Mouse (Mus musculus) hindbrain, embryonic 10.5 days (tissue): ENCODE results near the gene Stag3. TPM values are rescaled to one million over a fixed set of nuclear protein-coding genes. Genes with fewer than 3 reads are reported as not detected.

Experiments used
- DNase-seq: peaks from one replicate; pipeline ENCODE4 v3.0.0-alpha.2; 2017; ENCODE audit warnings: low spot score
- H3K27ac ChIP-seq: fragments of 300-500 bp; sonication (generic); 2 replicates; pipeline ENCODE4 v1.5.1; 2016; ENCODE audit warnings: mild to moderate bottlenecking, moderate library complexity
- H3K27me3 ChIP-seq: fragments of 300-500 bp; sonication (generic); 2 replicates; pipeline ENCODE4 v1.6.1; 2016; ENCODE audit warnings: mild to moderate bottlenecking; ENCODE audit not compliant: poor library complexity, insufficient read depth, severe bottlenecking
- H3K36me3 ChIP-seq: fragments of 300-500 bp; sonication (generic); 2 replicates; pipeline ENCODE4 v1.6.1; 2016; ENCODE audit warnings: mild to moderate bottlenecking, moderate library complexity
- H3K4me1 ChIP-seq: fragments of 300-500 bp; sonication (generic); replicated peaks from 2 replicates; pipeline ENCODE4 v1.6.1; 2016; ENCODE audit warnings: mild to moderate bottlenecking
- H3K4me3 ChIP-seq: fragments of 300-500 bp; sonication (generic); 2 replicates; pipeline ENCODE4 v1.5.1; 2016; ENCODE audit warnings: mild to moderate bottlenecking, moderate library complexity
- H3K9me3 ChIP-seq: fragments of 300-500 bp; sonication (generic); 2 replicates; pipeline ENCODE4 v1.6.1; 2016; ENCODE audit warnings: mild to moderate bottlenecking, moderate library complexity
- WGBS: fragments of 180-500 bp; shearing (Covaris S2); methylation state at CpG from one replicate; pipeline ENCODE4 v1.1.7; 2016; 5-methylcytosine and 5-hydroxymethylcytosine counted together
- polyA plus RNA-seq: library from polyadenylated mRNA; unstranded; fragments of >200 nt; fragmentation: Nextera tagmentation; extraction: Ambion mirVana; gene quantifications from 2 replicates; pipeline ENCODE4 v1.2.1, GENCODE M21; 2016

Stag3 gene
- polyA plus RNA-seq, 1 experiment from 2014 or later: 3.9 TPM

GRCm38 (mm10) chr5:138258993-138259392 lies 21.0 kb upstream of the Stag3 start:
- DNase-seq: no peak
- no peaks in the 10 kb centered on the region for H3K9me3 ChIP-seq
- 79% methylated on average over 7 of the region's 7 CpGs for WGBS
- no peak overlapping the region for H3K27ac ChIP-seq
- H3K4me1 ChIP-seq: peaks cover 47% of the 10 kb centered on the region
- H3K36me3 ChIP-seq: peaks cover 56% of the 10 kb centered on the region
- H3K27me3 ChIP-seq: no peaks in the 10 kb centered on the region
- no peak overlapping the region for H3K4me3 ChIP-seq

GRCm38 (mm10) chr5:138260051-138260450 lies 20.0 kb upstream of the Stag3 start:
- no peaks in the 10 kb centered on the region for H3K9me3 ChIP-seq
- no peaks in the 10 kb centered on the region for H3K27me3 ChIP-seq
- H3K4me1 ChIP-seq: peaks cover 53% of the 10 kb centered on the region
- H3K4me3 ChIP-seq: no peak overlapping the region
- no peak for DNase-seq
- peaks cover 56% of the 10 kb centered on the region for H3K36me3 ChIP-seq
- H3K27ac ChIP-seq: no peak overlapping the region
- WGBS: 77% methylated on average over 10 of the region's 10 CpGs

DNA sequence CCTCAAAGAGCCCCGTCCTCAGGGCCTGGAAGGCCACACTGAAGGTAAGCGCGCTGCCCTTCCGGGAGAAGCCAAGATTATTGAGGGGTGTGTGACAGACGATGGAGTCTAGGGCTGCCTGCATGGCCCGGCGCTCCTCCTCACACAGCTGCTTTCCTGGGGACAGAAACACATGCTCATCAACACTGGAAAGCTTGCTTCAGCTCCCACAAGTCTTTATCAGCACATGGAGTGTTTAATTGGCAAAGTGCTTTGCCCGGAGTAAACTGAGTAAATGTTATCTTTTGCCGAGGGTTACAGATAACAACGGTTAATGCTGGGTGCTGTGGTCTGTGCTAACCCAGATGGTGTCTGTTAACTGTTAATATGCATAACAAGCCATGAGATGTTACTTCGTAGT lies 19.2 kb upstream of the Stag3 start:
- WGBS: 94% methylated on average over 11 of the region's 11 CpGs

DNA sequence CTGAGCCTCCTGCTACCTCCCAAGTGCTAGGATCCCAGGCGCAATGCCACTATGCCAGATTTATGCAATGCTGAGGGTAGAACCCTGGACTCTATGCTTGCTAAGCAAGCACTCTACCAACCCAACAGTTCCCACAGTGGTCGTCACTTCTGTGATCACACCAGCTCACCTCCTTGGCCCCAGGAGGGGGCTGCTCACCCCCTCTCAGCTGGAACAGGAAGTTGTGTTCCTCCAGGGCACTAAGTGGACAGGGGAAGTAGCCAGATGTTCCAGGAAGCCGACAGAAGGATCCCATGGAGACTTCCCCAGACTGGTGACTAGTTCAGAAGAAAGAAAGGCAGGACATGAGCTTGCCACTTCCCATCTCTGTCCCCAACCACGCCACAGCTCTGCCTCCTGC lies 18.0 kb upstream of the Stag3 start:
- H3K36me3 ChIP-seq: peaks cover 71% of the 10 kb centered on the region

More for the DNA sequence above, 19.2 kb upstream of the Stag3 start:
- Histone ChIP-seq H3K4me1 (peaks cover 52% of the 10 kb centered on the region), H3K36me3 (peaks cover 60% of the 10 kb centered on the region), H3K4me3 (no peak overlapping the region), H3K9me3 (no peaks in the 10 kb centered on the region), H3K27ac (no peak overlapping the region), H3K27me3 (no peaks in the 10 kb centered on the region)
- DNase-seq: no peak

DNA sequence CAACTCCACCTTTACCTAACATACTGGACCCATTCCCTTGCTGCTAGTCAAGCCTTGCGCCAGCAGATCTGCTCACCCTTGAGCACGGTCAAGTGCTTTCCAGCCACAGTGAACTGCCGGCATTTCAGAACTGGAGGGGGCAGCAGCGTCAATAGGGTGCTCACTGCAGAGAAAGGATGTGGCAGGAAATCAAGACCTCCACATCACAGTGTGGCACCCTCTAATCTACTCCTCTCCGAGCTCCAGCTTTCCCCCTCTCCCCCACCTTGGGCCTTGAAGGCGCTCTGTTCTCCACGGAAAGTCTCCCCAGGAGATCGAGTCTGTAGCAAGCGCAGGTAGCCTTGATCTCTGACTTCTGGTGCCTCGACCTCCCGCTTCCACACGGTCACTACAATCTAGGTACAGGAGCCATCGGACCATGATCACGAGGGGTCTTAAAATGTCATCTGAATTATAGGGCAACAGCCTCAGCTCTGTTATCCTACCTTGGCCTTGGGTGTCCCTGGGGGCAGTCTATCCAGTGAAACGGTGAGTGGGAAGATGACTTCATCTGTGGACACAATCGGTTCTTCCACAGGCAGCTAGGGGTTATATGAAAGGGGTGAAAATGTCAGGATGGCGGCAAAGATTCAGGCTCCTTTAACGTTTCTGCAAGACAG lies 17.3 kb upstream of the Stag3 start:
- Histone ChIP-seq H3K27ac (peak overlapping the region; percentile 89), H3K36me3 (peaks cover 69% of the 10 kb centered on the region), H3K9me3 (no peaks in the 10 kb centered on the region), H3K4me3 (peak overlapping the region; percentile 83), H3K4me1 (peaks cover 42% of the 10 kb centered on the region), H3K27me3 (no peaks in the 10 kb centered on the region)
- WGBS: 68% methylated on average over 18 of the region's 18 CpGs
- DNase-seq: no peak

More for the DNA sequence above, 18.0 kb upstream of the Stag3 start:
- no peak for DNase-seq
- Histone ChIP-seq H3K9me3 (no peaks in the 10 kb centered on the region), H3K4me3 (peak overlapping the region; percentile 83), H3K27me3 (no peaks in the 10 kb centered on the region), H3K4me1 (peaks cover 42% of the 10 kb centered on the region), H3K27ac (no peak overlapping the region)
- WGBS: 84% methylated on average over 4 of the region's 4 CpGs

DNA sequence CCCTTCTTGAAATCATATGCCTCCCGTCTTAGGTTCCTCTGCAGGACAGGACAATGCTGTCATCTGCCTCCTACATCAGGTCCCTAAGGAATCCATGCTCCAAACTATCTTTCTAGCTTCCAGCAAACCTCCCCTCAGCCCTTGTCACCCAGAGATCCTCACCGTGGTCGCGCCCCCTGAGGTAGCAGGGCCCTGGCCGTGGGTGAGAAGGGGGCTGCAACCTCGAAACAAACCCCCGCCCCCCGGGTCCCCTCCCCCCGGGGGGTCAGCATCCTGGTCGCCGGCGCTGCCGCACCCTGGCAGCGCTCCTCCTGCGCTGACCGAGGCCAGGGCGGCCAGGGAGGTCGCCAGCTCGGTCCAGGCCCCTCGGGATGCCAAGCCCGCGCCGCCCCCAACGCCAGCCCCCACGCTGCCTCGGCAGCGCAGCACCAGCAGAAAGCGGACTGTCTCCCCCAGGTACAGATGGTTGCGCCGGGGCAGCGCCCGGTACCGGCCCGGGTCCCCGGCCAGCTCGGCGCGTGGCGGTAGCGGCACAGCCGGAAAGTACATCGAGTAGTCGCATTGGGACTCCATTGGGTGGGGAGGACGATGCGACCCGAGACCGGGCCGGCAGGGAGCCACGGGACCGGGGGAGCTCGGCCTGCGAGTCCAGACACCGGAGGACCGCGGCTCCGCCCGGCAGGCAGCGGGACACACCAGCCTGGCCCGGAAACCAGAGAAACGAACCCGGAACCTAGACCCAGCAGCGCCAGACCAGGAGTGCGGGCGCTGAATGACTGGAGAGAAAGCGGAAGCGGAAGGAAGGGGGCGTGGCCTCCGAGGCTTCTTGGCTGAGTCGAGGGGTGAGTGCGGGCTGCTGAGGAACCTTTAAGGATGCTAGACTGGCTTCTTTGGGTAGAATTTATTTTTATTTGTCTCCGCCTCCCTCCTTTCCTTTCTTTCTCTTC lies 16.5 kb upstream of the Stag3 start, which contains the start of gene BC037034:
Gene BC037034 (minus strand): TSS at position 774 of the 947 bp plus-strand sequence.
- no peaks in the 10 kb centered on the region for H3K27me3 ChIP-seq
- DNase-seq: peak; percentile 90
- H3K27ac ChIP-seq: peak within 1 kb of the TSS; percentile 89
- peaks cover 42% of the 10 kb centered on the region for H3K4me1 ChIP-seq
- peak within 1 kb of the TSS; percentile 83 for H3K4me3 ChIP-seq
- H3K36me3 ChIP-seq: peaks cover 62% of the 10 kb centered on the region
- WGBS: under 1% methylated on average over 66 of the region's 71 CpGs
- no peaks in the 10 kb centered on the region for H3K9me3 ChIP-seq

- DNase-seq: no peak
- 22% methylated on average over 6 of the region's 6 CpGs for WGBS
- H3K36me3 ChIP-seq: peaks cover 56% of the 10 kb centered on the region
- H3K27ac ChIP-seq: peak overlapping the region; percentile 89
- H3K4me1 ChIP-seq: peaks cover 42% of the 10 kb centered on the region
- H3K27me3 ChIP-seq: no peaks in the 10 kb centered on the region
- H3K9me3 ChIP-seq: no peaks in the 10 kb centered on the region
- H3K4me3 ChIP-seq: peak overlapping the region; percentile 83
Measured at GRCm38 (mm10) chr5:138264207-138264578, 15.8 kb upstream of the Stag3 start.

DNA sequence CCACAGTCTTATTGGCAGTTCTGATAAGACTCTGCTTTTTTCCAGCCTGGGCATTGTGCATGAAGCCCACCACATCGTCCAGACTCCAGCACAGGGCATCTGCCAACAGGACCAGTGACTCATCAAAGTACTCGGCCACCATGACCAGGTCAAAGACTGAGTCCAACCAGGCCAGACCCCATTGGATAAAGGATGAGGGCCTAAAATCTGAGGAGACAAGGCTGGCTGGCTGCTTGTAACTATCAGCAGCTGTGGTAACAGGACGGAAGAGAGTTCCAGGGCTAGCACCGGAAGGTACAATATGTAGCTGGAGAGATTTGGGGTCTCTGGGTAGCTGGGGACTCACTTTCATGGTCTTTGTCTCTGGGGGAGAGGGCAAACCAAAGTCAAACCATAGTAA lies 14.3 kb upstream of the Stag3 start:
- H3K4me1 ChIP-seq: peaks cover 34% of the 10 kb centered on the region
- WGBS: 93% methylated on average over 4 of the region's 4 CpGs
- no peak for DNase-seq
- H3K27ac ChIP-seq: no peak overlapping the region
- peaks cover 41% of the 10 kb centered on the region for H3K36me3 ChIP-seq
- no peak overlapping the region for H3K4me3 ChIP-seq
- H3K27me3 ChIP-seq: no peaks in the 10 kb centered on the region
- H3K9me3 ChIP-seq: no peaks in the 10 kb centered on the region

DNA sequence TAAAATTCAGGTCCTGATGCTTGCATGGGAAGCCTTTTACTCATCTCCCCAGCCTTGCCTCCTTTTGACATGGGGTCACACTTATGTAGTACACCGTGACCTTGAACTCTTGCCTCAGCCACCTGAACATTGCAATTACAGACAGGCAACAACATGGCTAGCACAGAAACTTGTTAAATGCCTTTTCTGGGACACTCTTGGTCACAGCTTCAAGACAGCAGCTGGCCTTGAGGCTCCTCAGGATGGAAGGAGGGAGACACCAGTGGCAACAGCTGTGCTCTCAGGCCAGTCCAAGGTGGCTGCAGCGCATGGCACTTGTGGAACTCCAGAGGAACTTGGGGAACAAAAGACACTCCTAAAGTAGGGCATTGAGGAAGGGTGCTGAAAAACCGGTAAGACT lies 12.9 kb upstream of the Stag3 start:
- Histone ChIP-seq H3K27ac (no peak overlapping the region), H3K4me3 (no peak overlapping the region), H3K9me3 (no peaks in the 10 kb centered on the region), H3K36me3 (peaks cover 27% of the 10 kb centered on the region), H3K4me1 (peaks cover 43% of the 10 kb centered on the region), H3K27me3 (0 out of 2 replicates have a peak, but pooled peaks cover 5% of the 10 kb centered on the region)
- 93% methylated on average over 3 of the region's 3 CpGs for WGBS
- no peak for DNase-seq

DNA sequence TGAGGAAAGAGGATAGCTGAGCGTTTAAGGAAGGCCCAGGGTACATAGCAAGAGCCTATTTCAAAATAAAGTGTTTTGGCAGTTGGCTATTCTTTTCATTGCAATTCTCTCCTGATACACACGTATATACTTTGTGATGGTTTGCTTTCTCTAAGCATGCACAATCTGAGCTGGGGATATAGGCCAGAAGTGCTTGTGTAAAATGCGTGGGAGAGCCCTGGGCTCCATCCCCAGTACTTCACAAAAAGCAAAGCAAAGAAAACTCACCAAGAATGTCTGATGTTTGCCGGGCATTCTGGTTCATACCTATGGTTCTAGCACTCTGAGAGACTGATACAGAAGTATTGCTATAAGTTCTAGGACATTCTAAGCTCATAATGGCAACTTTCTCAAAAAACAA lies 11.1 kb upstream of the Stag3 start:
- WGBS: 79% methylated on average over 4 of the region's 4 CpGs
- Histone ChIP-seq H3K27ac (no peak overlapping the region), H3K27me3 (0 out of 2 replicates have a peak, but pooled peaks cover 5% of the 10 kb centered on the region), H3K4me3 (no peak overlapping the region), H3K4me1 (peaks cover 47% of the 10 kb centered on the region), H3K9me3 (no peaks in the 10 kb centered on the region), H3K36me3 (peaks cover 23% of the 10 kb centered on the region)
- DNase-seq: no peak

DNA sequence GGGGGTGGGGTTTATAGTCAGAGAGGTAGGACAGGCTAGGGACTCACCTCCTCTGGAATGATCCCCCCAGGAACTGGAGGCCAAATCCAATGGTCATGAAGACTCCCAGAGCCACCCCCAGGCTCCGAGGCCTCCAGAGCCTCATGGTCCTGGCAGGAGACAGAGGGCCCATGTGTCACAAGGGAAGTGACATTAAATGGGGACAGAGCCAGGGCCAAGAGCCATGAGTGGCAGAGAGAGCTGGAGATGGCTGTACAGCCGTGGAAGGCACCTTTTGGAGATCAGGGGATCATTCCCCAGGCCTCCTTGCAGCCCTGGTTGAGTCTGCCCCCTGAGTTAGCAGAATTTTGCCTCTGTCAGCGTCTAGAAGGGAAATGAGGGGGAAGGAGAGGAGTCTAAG lies 8.8 kb upstream of the Stag3 start:
- Histone ChIP-seq H3K36me3 (peaks cover 38% of the 10 kb centered on the region), H3K27ac (peak overlapping the region; percentile 90), H3K9me3 (no peaks in the 10 kb centered on the region), H3K4me3 (peak overlapping the region; percentile 47), H3K4me1 (peaks cover 59% of the 10 kb centered on the region), H3K27me3 (0 out of 2 replicates have a peak, but pooled peaks cover 5% of the 10 kb centered on the region)
- DNase-seq: no peak
- 51% methylated on average over 3 of the region's 3 CpGs for whole genome bisulfite sequencing

GRCm38 (mm10) chr5:138272409-138272923 lies 7.6 kb upstream of the Stag3 start, which contains the start of gene Gal3st4:
Gal3st4 (minus strand) TSS chr5:138272840.
- WGBS: 2% methylated on average over 12 of the region's 12 CpGs
- Histone ChIP-seq H3K4me1 (peaks cover 71% of the 10 kb centered on the region), H3K4me3 (peak within 1 kb of the TSS; percentile 47), H3K27ac (peak within 1 kb of the TSS; percentile 90), H3K27me3 (0 out of 2 replicates have a peak, but pooled peaks cover 5% of the 10 kb centered on the region), H3K9me3 (no peaks in the 10 kb centered on the region), H3K36me3 (peaks cover 41% of the 10 kb centered on the region)
- peak; percentile 71 for DNase-seq
